ENCODE assay signal across 28 mouse cellular contexts in genomic region chr4:137954184-137954583, GRCm38 (mm10). TPM values are rescaled to one million over a fixed set of nuclear protein-coding genes. Genes with fewer than 3 reads are reported as not detected.
A peak's percentile ranks its signal among the peaks of the same experiment; 100 is the strongest.
DNase-seq lines count a peak whose midpoint lies in the region; ATAC-seq and TF ChIP-seq lines count a peak whose summit lies in the region.
"Had no signal": no experiment of that assay in that cellular context is flagged by ENCODE, and none has a peak within 500 bp of the region (broad histone marks: within the 10 kb centered on the region; RNA-seq: fewer than 3 reads in every experiment).

No protein-coding gene starts in this region.

- H3K4me1 ChIP-seq in heart, adult 2 months (ENCODE audit: control insufficient read depth, insufficient read depth, low read length): no peaks in the 10 kb centered on the region
- H3K4me1 ChIP-seq in heart, embryonic 15.5 days (replicated peaks): peaks cover 7% of the 10 kb centered on the region
- peaks cover 28% of the 10 kb centered on the region for H3K4me1 ChIP-seq in liver, embryonic 13.5 days (replicated peaks)
- H3K4me1 ChIP-seq in liver, postnatal 0 days (ENCODE audit: insufficient read depth): no peaks in the 10 kb centered on the region
- H3K4me1 ChIP-seq in kidney, embryonic 15.5 days: no peaks in the 10 kb centered on the region
- H3K4me1 ChIP-seq: embryonic facial prominence, embryonic 10.5 days; forebrain, embryonic 10.5 days; forebrain, embryonic 13.5 days had no signal

- no peak for ATAC-seq in heart, embryonic 15.5 days (replicated peaks; ENCODE audit: insufficient number of reproducible peaks, insufficient read depth, low FRiP score, low read depth)
- no peak for ATAC-seq in liver, embryonic 13.5 days (ENCODE audit: low read depth)
- no peak for ATAC-seq in liver, postnatal 0 days
- no peak for ATAC-seq in kidney, embryonic 15.5 days (replicated peaks; ENCODE audit: low FRiP score)
- ATAC-seq: CD4-positive, CD25-positive, alpha-beta regulatory T cell, adult 4 months; forebrain, embryonic 13.5 days; forebrain, embryonic 16.5 days; hindbrain, postnatal 0 days; inflammation-experienced regulatory T-cells, adult 6 months; intestine, embryonic 16.5 days had no signal

- H3K36me3 ChIP-seq in heart, adult 2 months (ENCODE audit: control insufficient read depth, insufficient read depth, low read length): peaks cover 3% of the 10 kb centered on the region; the same call in 1 of the 2 replicates
- peaks cover 31% of the 10 kb centered on the region for H3K36me3 ChIP-seq in heart, embryonic 15.5 days
- peaks cover 61% of the 10 kb centered on the region for H3K36me3 ChIP-seq in liver, embryonic 13.5 days
- peaks cover 36% of the 10 kb centered on the region for H3K36me3 ChIP-seq in liver, postnatal 0 days (replicated peaks; ENCODE audit: insufficient read depth, low read length)
- H3K36me3 ChIP-seq in kidney, embryonic 15.5 days: peaks cover 81% of the 10 kb centered on the region

- no peak for TF ChIP-seq CTCF in heart, adult 2 months (IDR thresholded peaks at IDR 0.05)
- no peak for TF ChIP-seq CTCF in liver, postnatal 0 days (IDR thresholded peaks at IDR 0.05; ENCODE audit: low read depth)

- no peaks in the 10 kb centered on the region for H3K79me2 ChIP-seq in heart, adult 2 months (replicated peaks; ENCODE audit: control insufficient read depth, insufficient read depth, low read length)

- no peaks in the 10 kb centered on the region for H3K27me3 ChIP-seq in heart, adult 2 months (ENCODE audit: control insufficient read depth, insufficient read depth, low read length)
- no peaks in the 10 kb centered on the region for H3K27me3 ChIP-seq in heart, embryonic 15.5 days
- no peaks in the 10 kb centered on the region for H3K27me3 ChIP-seq in liver, embryonic 13.5 days
- no peaks in the 10 kb centered on the region for H3K27me3 ChIP-seq in liver, postnatal 0 days (ENCODE audit: insufficient read depth, low read length)
- H3K27me3 ChIP-seq in kidney, embryonic 15.5 days: no peaks in the 10 kb centered on the region
- H3K27me3 ChIP-seq: embryonic facial prominence, embryonic 13.5 days; forebrain, embryonic 13.5 days had no signal

- intact Hi-C loops in heart, adult 2 months (cut with DNase I): no loop called here

- TF ChIP-seq EP300 in heart, adult 2 months (IDR thresholded peaks at IDR 0.05; ENCODE audit: insufficient read depth, low read depth, low read length): no peak
- TF ChIP-seq EP300 in liver, postnatal 0 days (IDR thresholded peaks at IDR 0.05; ENCODE audit: low read depth): no peak

- WGBS in heart, adult 2 months: 83% methylated on average over 2 of the region's 2 CpGs
- 76% methylated on average over 2 of the region's 2 CpGs for WGBS in heart, embryonic 15.5 days
- 56% methylated on average over 2 of the region's 2 CpGs for WGBS in liver, embryonic 13.5 days (ENCODE audit: insufficient replicate concordance)
- 77% methylated on average over 2 of the region's 2 CpGs for WGBS in liver, postnatal 0 days (ENCODE audit: insufficient replicate concordance)
- WGBS in kidney, embryonic 15.5 days: 91% methylated on average over 2 of the region's 2 CpGs

- H3K27ac ChIP-seq in heart, adult 2 months: peak overlapping the region; percentile 28; the same call in 1 of the 2 replicates
- H3K27ac ChIP-seq in heart, embryonic 15.5 days: 0 out of 2 replicates have a peak overlapping the region, but pooled peaks have one; percentile 12
- 0 out of 2 replicates have a peak overlapping the region, but pooled peaks have one; percentile 13 for H3K27ac ChIP-seq in liver, embryonic 13.5 days
- no peak overlapping the region for H3K27ac ChIP-seq in liver, postnatal 0 days (ENCODE audit: low read depth)
- no peak overlapping the region for H3K27ac ChIP-seq in kidney, embryonic 15.5 days
- H3K27ac ChIP-seq: embryonic facial prominence, embryonic 10.5 days; embryonic facial prominence, embryonic 13.5 days; forebrain, embryonic 10.5 days; forebrain, embryonic 13.5 days; hindbrain, embryonic 14.5 days; hindbrain, postnatal 0 days had no signal

- no peaks in the 10 kb centered on the region for H3K9me3 ChIP-seq in heart, embryonic 15.5 days (replicated peaks)
- H3K9me3 ChIP-seq in liver, embryonic 13.5 days (replicated peaks): no peaks in the 10 kb centered on the region
- no peaks in the 10 kb centered on the region for H3K9me3 ChIP-seq in liver, postnatal 0 days (ENCODE audit: low read length)
- H3K9me3 ChIP-seq in kidney, embryonic 15.5 days (replicated peaks): no peaks in the 10 kb centered on the region
- H3K9me3 ChIP-seq: forebrain, embryonic 13.5 days had no signal

- no peak for TF ChIP-seq POLR2A in heart, adult 2 months (IDR thresholded peaks at IDR 0.05; ENCODE audit: insufficient read depth, low read depth, low read length)

- H3K9ac ChIP-seq in heart, adult 2 months (ENCODE audit: low read depth, low read length): no peak overlapping the region
- H3K9ac ChIP-seq in heart, embryonic 15.5 days: no peak overlapping the region
- no peak overlapping the region for H3K9ac ChIP-seq in liver, embryonic 13.5 days
- no peak overlapping the region for H3K9ac ChIP-seq in liver, postnatal 0 days (replicated peaks)
- H3K9ac ChIP-seq in kidney, embryonic 15.5 days: no peak overlapping the region
- H3K9ac ChIP-seq: embryonic facial prominence, embryonic 13.5 days; forebrain, embryonic 13.5 days; hindbrain, embryonic 14.5 days had no signal

- no peak overlapping the region for H3K4me3 ChIP-seq in heart, adult 2 months
- no peak overlapping the region for H3K4me3 ChIP-seq in heart, embryonic 15.5 days
- no peak overlapping the region for H3K4me3 ChIP-seq in liver, embryonic 13.5 days (replicated peaks)
- H3K4me3 ChIP-seq in liver, postnatal 0 days (ENCODE audit: low read depth, low read length): no peak overlapping the region
- H3K4me3 ChIP-seq in kidney, embryonic 15.5 days (replicated peaks): no peak overlapping the region
- H3K4me3 ChIP-seq: embryonic facial prominence, embryonic 10.5 days; embryonic facial prominence, embryonic 13.5 days; forebrain, embryonic 10.5 days; forebrain, embryonic 13.5 days had no signal

- DNase-seq in heart, adult 2 months: no peak
- DNase-seq in heart, adult 11 months: no peak
- DNase-seq in heart, adult 18-20 months: no peak
- no peak for DNase-seq in liver, embryonic 13.5 days
- no peak for DNase-seq in liver, postnatal 0 days
- DNase-seq: adrenal gland, adult 2 months; adrenal gland, postnatal 14 days; cerebellum, adult 11-12 months; cerebellum, adult 8-10 months; cerebellum, postnatal 10 days; cerebellum, postnatal 36 days; embryo, embryonic 11 days; gastrocnemius, postnatal 14 days; heart, postnatal 10 days; heart, postnatal 4 days; kidney, adult 18-20 months had no signal

- no peak overlapping the region for H3K4me2 ChIP-seq in heart, embryonic 15.5 days
- no peak overlapping the region for H3K4me2 ChIP-seq in liver, embryonic 13.5 days
- H3K4me2 ChIP-seq in liver, postnatal 0 days (ENCODE audit: low read depth, low read length): no peak overlapping the region
- no peak overlapping the region for H3K4me2 ChIP-seq in kidney, embryonic 15.5 days
- H3K4me2 ChIP-seq: embryonic facial prominence, embryonic 13.5 days; forebrain, embryonic 13.5 days; hindbrain, embryonic 14.5 days had no signal

RNA-seq across cellular contexts. Expression of gene Eif4g3, which starts 38.6 kb away (rescaled TPM):
- total RNA-seq in heart, adult 2 months (2021): 10 to 100 TPM; 39.7 to 43.7 TPM
- 24.8 and 29.1 TPM in 2 replicates for polyA plus RNA-seq in heart, adult 2 months (2012; rRNA removed)
- 17.2 and 20.5 TPM in 2 replicates for polyA plus RNA-seq in heart, embryonic 15.5 days (2015; fragmentation: Nextera tagmentation; extraction: Ambion mirVana)
- total RNA-seq in heart, adult 18-20 months (2021): 10 to 100 TPM; 38.1 to 45.7 TPM
- 7.3 and 7.9 TPM in 2 replicates for polyA plus RNA-seq in liver, embryonic 13.5 days (2015; fragmentation: Nextera tagmentation; extraction: Ambion mirVana)
- polyA plus RNA-seq in liver, postnatal 0 days (2015; fragmentation: Nextera tagmentation; extraction: Ambion mirVana): 5.8 and 5.9 TPM in 2 replicates
- polyA plus RNA-seq in kidney, embryonic 15.5 days (2015; fragmentation: Nextera tagmentation; extraction: Ambion mirVana): 38.6 and 40.0 TPM in 2 replicates

Comparison
In these comparisons a context has a peak if more than half of its experiments do, and no peak if none do; other contexts are left out.
1. H3K27ac ChIP-seq: peak in heart, adult 2 months (single experiment), heart, embryonic 15.5 days (single experiment) and liver, embryonic 13.5 days (single experiment); none in liver, postnatal 0 days (single experiment) and kidney, embryonic 15.5 days (single experiment).